Mouse (Mus musculus): ENCODE results near the gene Ermp1. TPM values are rescaled to one million over a fixed set of nuclear protein-coding genes. Genes with fewer than 3 reads are reported as not detected.

Ermp1 gene
- polyA plus RNA-seq, 2 experiments = 6.8 to 7.2 TPM

- Histone ChIP-seq H3K4me2 (ENCODE audit: low read depth) (no peak overlapping the region), H3K9me3 (ENCODE audit: control insufficient read depth, low read length) (no peaks in the 10 kb centered on the region), H3K4me1 (replicated peaks; ENCODE audit: control insufficient read depth in 2 of 2, insufficient read depth in 2 of 2, low read length in 1 of 2) (no peaks in the 10 kb centered on the region), H3K27me3 (ENCODE audit: control insufficient read depth, insufficient read depth, low read length) (no peaks in the 10 kb centered on the region; the same call in 1 of the 2 replicates), H3K27ac (no peak overlapping the region), H3K9ac (replicated peaks) (no peak overlapping the region), H3K36me3 (replicated peaks; ENCODE audit: control insufficient read depth, insufficient read depth, low read depth) (no peaks in the 10 kb centered on the region), H3K4me3 (ENCODE audit: insufficient read depth in 1 of 2, low read depth in 2 of 2, low read length in 2 of 2) (no peak overlapping the region)
- 42% methylated on average over 3 of the region's 3 CpGs for WGBS (ENCODE audit: insufficient replicate concordance)
- ATAC-seq (ENCODE audit: insufficient read depth) (no peak), DNase-seq (ENCODE audit: low read depth in 3 of 3, low spot score in 3 of 3) (no peak)
- TF ChIP-seq EP300 (IDR thresholded peaks at IDR 0.05; ENCODE audit: low read depth) = no peak
- TF ChIP-seq CTCF (IDR thresholded peaks at IDR 0.05; ENCODE audit: low read depth) = no peak
Measured at GRCm38 (mm10) chr19:29657033-29657432, 8.8 kb upstream of the Ermp1 start.

GRCm38 (mm10) chr19:29656620-29657019 lies 8.4 kb upstream of the Ermp1 start:
- TF ChIP-seq CTCF (IDR thresholded peaks at IDR 0.05; ENCODE audit: low read depth) (no peak), EP300 (IDR thresholded peaks at IDR 0.05; ENCODE audit: low read depth) (no peak)
- Histone ChIP-seq H3K9ac (replicated peaks) (no peak overlapping the region), H3K36me3 (replicated peaks; ENCODE audit: control insufficient read depth, insufficient read depth, low read depth) (no peaks in the 10 kb centered on the region), H3K4me1 (replicated peaks; ENCODE audit: control insufficient read depth in 2 of 2, insufficient read depth in 2 of 2, low read length in 1 of 2) (no peaks in the 10 kb centered on the region), H3K27ac (no peak overlapping the region), H3K9me3 (ENCODE audit: control insufficient read depth, low read length) (no peaks in the 10 kb centered on the region), H3K27me3 (ENCODE audit: control insufficient read depth, insufficient read depth, low read length) (no peaks in the 10 kb centered on the region; the same call in 1 of the 2 replicates), H3K4me2 (ENCODE audit: low read depth) (no peak overlapping the region), H3K4me3 (ENCODE audit: insufficient read depth in 1 of 2, low read depth in 2 of 2, low read length in 2 of 2) (no peak overlapping the region)
- DNase-seq (ENCODE audit: low read depth in 3 of 3, low spot score in 3 of 3) (no peak), ATAC-seq (ENCODE audit: insufficient read depth) (no peak)
- 72% methylated on average over 5 of the region's 5 CpGs for WGBS (ENCODE audit: insufficient replicate concordance)

GRCm38 (mm10) chr19:29656029-29656428 lies 7.8 kb upstream of the Ermp1 start:
- Histone ChIP-seq H3K36me3 (replicated peaks; ENCODE audit: control insufficient read depth, insufficient read depth, low read depth) (no peaks in the 10 kb centered on the region), H3K4me2 (ENCODE audit: low read depth) (no peak overlapping the region), H3K9ac (replicated peaks) (no peak overlapping the region), H3K27ac (no peak overlapping the region), H3K27me3 (ENCODE audit: control insufficient read depth, insufficient read depth, low read length) (no peaks in the 10 kb centered on the region; the same call in 1 of the 2 replicates), H3K4me3 (ENCODE audit: insufficient read depth in 1 of 2, low read depth in 2 of 2, low read length in 2 of 2) (no peak overlapping the region), H3K4me1 (replicated peaks; ENCODE audit: control insufficient read depth in 2 of 2, insufficient read depth in 2 of 2, low read length in 1 of 2) (no peaks in the 10 kb centered on the region), H3K9me3 (ENCODE audit: control insufficient read depth, low read length) (no peaks in the 10 kb centered on the region)
- TF ChIP-seq CTCF (IDR thresholded peaks at IDR 0.05; ENCODE audit: low read depth) (no peak), EP300 (IDR thresholded peaks at IDR 0.05; ENCODE audit: low read depth) (no peak)
- DNase-seq (ENCODE audit: low read depth in 3 of 3, low spot score in 3 of 3) (no peak), ATAC-seq (ENCODE audit: insufficient read depth) (no peak)
- 70% methylated on average over 4 of the region's 4 CpGs for WGBS (ENCODE audit: insufficient replicate concordance)

- Histone ChIP-seq H3K4me2 (ENCODE audit: low read depth) (no peak overlapping the region), H3K4me3 (ENCODE audit: insufficient read depth in 1 of 2, low read depth in 2 of 2, low read length in 2 of 2) (no peak overlapping the region), H3K36me3 (replicated peaks; ENCODE audit: control insufficient read depth, insufficient read depth, low read depth) (no peaks in the 10 kb centered on the region), H3K9ac (replicated peaks) (no peak overlapping the region), H3K9me3 (ENCODE audit: control insufficient read depth, low read length) (no peaks in the 10 kb centered on the region), H3K27ac (no peak overlapping the region), H3K27me3 (ENCODE audit: control insufficient read depth, insufficient read depth, low read length) (no peaks in the 10 kb centered on the region; the same call in 1 of the 2 replicates), H3K4me1 (replicated peaks; ENCODE audit: control insufficient read depth in 2 of 2, insufficient read depth in 2 of 2, low read length in 1 of 2) (peaks cover 3 to 5% of the 10 kb centered on the region in 2 experiments; a peak in 3 of 4 replicates)
- DNase-seq (ENCODE audit: low read depth in 3 of 3, low spot score in 3 of 3) (no peak), ATAC-seq (ENCODE audit: insufficient read depth) (no peak)
- 59% methylated on average over 6 of the region's 6 CpGs for WGBS (ENCODE audit: insufficient replicate concordance)
- TF ChIP-seq CTCF (IDR thresholded peaks at IDR 0.05; ENCODE audit: low read depth) = no peak
- no peak for TF ChIP-seq EP300 (IDR thresholded peaks at IDR 0.05; ENCODE audit: low read depth)
Measured at GRCm38 (mm10) chr19:29655148-29655547, 6.9 kb upstream of the Ermp1 start.

- H3K4me1 ChIP-seq (replicated peaks; ENCODE audit: control insufficient read depth in 2 of 2, insufficient read depth in 2 of 2, low read length in 1 of 2) = peaks cover 16 to 18% of the 10 kb centered on the region in 2 experiments
- H3K36me3 ChIP-seq (replicated peaks; ENCODE audit: control insufficient read depth, insufficient read depth, low read depth) = no peaks in the 10 kb centered on the region
- WGBS (ENCODE audit: insufficient replicate concordance) = 80% methylated on average over 9 of the region's 9 CpGs
- ATAC-seq (ENCODE audit: insufficient read depth) (no peak), DNase-seq (ENCODE audit: low read depth in 3 of 3, low spot score in 3 of 3) (no peak)
- H3K27ac ChIP-seq = no peak overlapping the region
- TF ChIP-seq EP300 (IDR thresholded peaks at IDR 0.05; ENCODE audit: low read depth) (no peak), CTCF (IDR thresholded peaks at IDR 0.05; ENCODE audit: low read depth) (no peak)
- no peak overlapping the region for H3K4me3 ChIP-seq (ENCODE audit: insufficient read depth in 1 of 2, low read depth in 2 of 2, low read length in 2 of 2)
- H3K4me2 ChIP-seq (ENCODE audit: low read depth) = no peak overlapping the region
- H3K9me3 ChIP-seq (ENCODE audit: control insufficient read depth, low read length) = no peaks in the 10 kb centered on the region
- no peaks in the 10 kb centered on the region; the same call in 1 of the 2 replicates for H3K27me3 ChIP-seq (ENCODE audit: control insufficient read depth, insufficient read depth, low read length)
- H3K9ac ChIP-seq (replicated peaks) = no peak overlapping the region
Measured at GRCm38 (mm10) chr19:29653768-29654265, 5.6 kb upstream of the Ermp1 start.
